Mouse (Mus musculus): ENCODE results near the gene Wnt11. TPM values are rescaled to one million over a fixed set of nuclear protein-coding genes. Genes with fewer than 3 reads are reported as not detected.
A peak's percentile ranks its signal among the peaks of the same experiment; 100 is the strongest.

The Wnt11 gene
- polyA plus RNA-seq (2015; fragmentation: Nextera tagmentation; extraction: Ambion mirVana), result 0.12 and 0.40 TPM in 2 replicates

DNA sequence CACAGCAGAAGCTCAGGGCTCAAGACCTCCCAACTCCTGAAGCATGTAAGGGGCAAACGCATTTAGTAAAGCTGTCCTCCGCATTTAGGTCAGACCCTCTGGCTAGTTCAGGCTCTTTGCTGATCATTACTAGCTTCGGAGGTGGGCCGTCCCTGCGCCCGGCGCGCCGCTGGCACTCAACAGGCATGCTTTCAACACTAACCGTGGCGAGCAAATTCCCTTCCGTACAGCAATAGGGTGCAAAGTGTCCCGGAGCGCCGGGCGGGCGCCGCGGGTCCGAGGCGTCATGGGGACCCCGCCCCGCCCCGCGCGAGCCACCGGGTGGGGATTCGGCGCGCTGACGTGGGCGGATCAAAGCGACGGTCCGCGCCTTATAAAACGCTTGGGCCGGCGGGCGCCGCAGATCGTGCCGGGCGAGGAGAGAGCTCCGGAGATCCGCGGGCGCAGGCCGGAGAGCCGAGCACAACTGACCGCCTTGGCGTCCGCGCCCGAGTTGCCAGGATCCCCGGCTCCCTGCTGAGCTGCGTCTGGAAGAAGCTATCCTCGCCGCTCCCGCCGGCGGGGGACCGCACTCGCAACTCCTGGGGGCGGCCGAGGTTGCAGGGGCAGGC lies at the start of gene Wnt11:
Wnt11 (plus strand) TSS at position 402 of the 611 bp plus-strand sequence.
- no peaks in the 10 kb centered on the region for H3K9me3 ChIP-seq (ENCODE audit: low read length)
- no peak for TF ChIP-seq CTCF (IDR thresholded peaks at IDR 0.05; ENCODE audit: low read depth)
- no peak for TF ChIP-seq EP300 (IDR thresholded peaks at IDR 0.05; ENCODE audit: low read depth)
- peaks cover 79% of the 10 kb centered on the region for H3K27me3 ChIP-seq (ENCODE audit: insufficient read depth, low read length)
- ATAC-seq, result no peak
- H3K4me1 ChIP-seq (ENCODE audit: insufficient read depth), result peaks cover 32% of the 10 kb centered on the region
- H3K9ac ChIP-seq (replicated peaks), result no peak within 1 kb of the TSS
- DNase-seq, result peak; percentile 26
- no peak within 1 kb of the TSS for H3K27ac ChIP-seq (ENCODE audit: low read depth)
- H3K36me3 ChIP-seq (replicated peaks; ENCODE audit: insufficient read depth, low read length), result no peaks in the 10 kb centered on the region
- peak within 1 kb of the TSS; percentile 71 for H3K4me2 ChIP-seq (ENCODE audit: low read depth, low read length)
- H3K4me3 ChIP-seq (ENCODE audit: low read depth, low read length), result peak within 1 kb of the TSS; percentile 44
- WGBS (ENCODE audit: insufficient replicate concordance), result under 1% methylated on average over 64 of the region's 66 CpGs

DNA sequence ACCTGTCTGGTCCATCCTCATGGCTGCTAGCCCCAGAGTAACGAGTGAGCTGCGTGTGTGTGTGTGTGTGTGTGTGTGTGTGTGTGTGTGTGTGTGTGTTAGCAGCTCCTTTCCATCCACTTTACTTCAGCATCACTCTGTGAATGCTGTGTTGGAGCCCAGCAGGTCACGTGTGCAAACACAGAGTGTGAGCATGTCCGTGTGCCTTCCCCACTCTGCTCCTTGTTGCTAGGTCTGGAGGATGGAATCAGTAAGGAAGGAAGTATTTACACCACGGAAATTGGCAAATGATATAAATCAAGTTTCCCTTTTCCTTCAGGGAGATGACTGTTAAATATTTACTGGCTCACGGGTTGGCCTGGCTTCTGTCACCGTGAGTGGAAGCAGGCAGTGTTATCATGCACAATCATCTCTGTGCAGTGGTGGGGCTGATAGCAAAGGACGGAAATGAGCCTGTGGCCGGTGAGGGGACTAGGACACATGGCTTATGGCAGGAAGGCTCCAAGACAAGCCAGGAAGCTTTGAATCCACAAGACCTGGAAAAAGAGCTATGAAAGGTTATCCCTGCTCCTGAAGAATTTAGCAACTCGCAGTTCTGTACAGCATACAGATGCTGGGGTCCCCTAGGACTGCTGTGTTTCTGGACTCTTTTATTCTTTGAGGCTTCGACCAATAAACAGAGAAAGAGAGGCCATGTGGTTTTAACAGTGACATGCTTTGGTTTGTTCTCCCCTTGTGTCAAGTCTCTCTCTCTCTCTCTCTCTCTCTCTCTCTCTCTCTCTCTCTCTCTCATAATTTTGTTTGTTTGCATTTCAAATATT lies 47.9 kb upstream of the Wnt11 start:
- TF ChIP-seq CTCF (IDR thresholded peaks at IDR 0.05; ENCODE audit: low read depth) (no peak), EP300 (IDR thresholded peaks at IDR 0.05; ENCODE audit: low read depth) (no peak)
- peaks cover 11% of the 10 kb centered on the region; the same call in 1 of the 2 replicates for H3K27me3 ChIP-seq (ENCODE audit: insufficient read depth, low read length)
- WGBS (ENCODE audit: insufficient replicate concordance), result 16% methylated on average over 11 of the region's 11 CpGs
- no peak overlapping the region for H3K9ac ChIP-seq (replicated peaks)
- no peak overlapping the region for H3K4me2 ChIP-seq (ENCODE audit: low read depth, low read length)
- no peaks in the 10 kb centered on the region for H3K36me3 ChIP-seq (replicated peaks; ENCODE audit: insufficient read depth, low read length)
- no peak overlapping the region for H3K27ac ChIP-seq (ENCODE audit: low read depth)
- no peaks in the 10 kb centered on the region for H3K9me3 ChIP-seq (ENCODE audit: low read length)
- peaks cover 4% of the 10 kb centered on the region; the same call in 1 of the 2 replicates for H3K4me1 ChIP-seq (ENCODE audit: insufficient read depth)
- H3K4me3 ChIP-seq (ENCODE audit: low read depth, low read length), result no peak overlapping the region
- DNase-seq (no peak), ATAC-seq (no peak)

DNA sequence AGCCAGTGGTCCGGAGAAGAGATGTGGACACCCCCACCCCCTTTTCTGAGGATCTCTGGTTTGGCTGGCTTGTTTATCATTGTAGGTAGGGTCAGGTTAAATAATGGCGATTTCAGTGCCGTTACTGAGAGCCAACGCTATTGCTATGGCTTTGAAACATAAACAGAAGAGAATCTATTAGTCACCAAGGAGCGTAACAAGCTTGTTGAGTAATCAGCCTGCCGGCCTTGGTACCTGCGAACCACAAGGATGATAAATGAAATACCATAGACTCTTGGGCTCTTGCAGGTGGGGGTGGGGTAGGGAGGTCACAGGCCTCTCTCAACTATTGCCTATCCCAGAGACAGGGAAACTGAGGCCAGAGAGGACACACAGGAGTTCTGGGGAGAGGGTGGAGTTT lies 46.2 kb upstream of the Wnt11 start:
- 57% methylated on average over 7 of the region's 7 CpGs for WGBS (ENCODE audit: insufficient replicate concordance)
- no peak for TF ChIP-seq EP300 (IDR thresholded peaks at IDR 0.05; ENCODE audit: low read depth)
- no peak for TF ChIP-seq CTCF (IDR thresholded peaks at IDR 0.05; ENCODE audit: low read depth)
- ATAC-seq, result no peak

DNA sequence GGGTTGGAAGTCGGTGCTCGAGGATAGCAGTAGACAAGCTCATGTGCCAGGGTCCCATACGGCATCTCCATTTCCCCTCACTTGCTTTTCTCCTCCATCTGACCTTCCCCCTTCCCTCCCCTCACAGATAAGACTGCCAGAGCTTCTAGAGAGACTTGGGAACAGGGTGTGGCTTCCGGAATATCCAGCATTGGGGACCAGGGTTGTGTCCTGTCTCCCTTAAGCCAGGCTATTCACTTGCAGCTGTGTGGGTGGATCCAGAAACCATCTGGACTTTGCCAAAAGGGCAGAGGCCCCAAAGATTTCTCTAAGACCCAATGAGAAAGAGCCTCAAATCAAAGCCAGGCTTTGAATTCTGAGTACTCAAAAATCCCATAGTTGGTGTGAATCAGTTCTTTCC lies 45.8 kb upstream of the Wnt11 start:
- no peak overlapping the region for H3K27ac ChIP-seq (ENCODE audit: low read depth)
- H3K4me1 ChIP-seq (ENCODE audit: insufficient read depth), result no peaks in the 10 kb centered on the region
- ATAC-seq (no peak), DNase-seq (no peak)
- no peaks in the 10 kb centered on the region for H3K9me3 ChIP-seq (ENCODE audit: low read length)
- peaks cover 8% of the 10 kb centered on the region; the same call in 1 of the 2 replicates for H3K27me3 ChIP-seq (ENCODE audit: insufficient read depth, low read length)
- H3K36me3 ChIP-seq (replicated peaks; ENCODE audit: insufficient read depth, low read length), result no peaks in the 10 kb centered on the region
- H3K4me3 ChIP-seq (ENCODE audit: low read depth, low read length), result no peak overlapping the region
- H3K9ac ChIP-seq (replicated peaks), result no peak overlapping the region
- 70% methylated on average over 4 of the region's 4 CpGs for WGBS (ENCODE audit: insufficient replicate concordance)
- H3K4me2 ChIP-seq (ENCODE audit: low read depth, low read length), result no peak overlapping the region
- no peak for TF ChIP-seq EP300 (IDR thresholded peaks at IDR 0.05; ENCODE audit: low read depth)
- TF ChIP-seq CTCF (IDR thresholded peaks at IDR 0.05; ENCODE audit: low read depth), result no peak

More for the DNA sequence above, 46.2 kb upstream of the Wnt11 start:
- DNase-seq, result no peak
- Histone ChIP-seq H3K9ac (replicated peaks) (no peak overlapping the region), H3K4me1 (ENCODE audit: insufficient read depth) (peaks cover under 1% of the 10 kb centered on the region; the same call in 1 of the 2 replicates), H3K4me3 (ENCODE audit: low read depth, low read length) (no peak overlapping the region), H3K27me3 (ENCODE audit: insufficient read depth, low read length) (peaks cover 8% of the 10 kb centered on the region; the same call in 1 of the 2 replicates), H3K27ac (ENCODE audit: low read depth) (no peak overlapping the region), H3K9me3 (ENCODE audit: low read length) (no peaks in the 10 kb centered on the region), H3K36me3 (replicated peaks; ENCODE audit: insufficient read depth, low read length) (no peaks in the 10 kb centered on the region), H3K4me2 (ENCODE audit: low read depth, low read length) (no peak overlapping the region)

DNA sequence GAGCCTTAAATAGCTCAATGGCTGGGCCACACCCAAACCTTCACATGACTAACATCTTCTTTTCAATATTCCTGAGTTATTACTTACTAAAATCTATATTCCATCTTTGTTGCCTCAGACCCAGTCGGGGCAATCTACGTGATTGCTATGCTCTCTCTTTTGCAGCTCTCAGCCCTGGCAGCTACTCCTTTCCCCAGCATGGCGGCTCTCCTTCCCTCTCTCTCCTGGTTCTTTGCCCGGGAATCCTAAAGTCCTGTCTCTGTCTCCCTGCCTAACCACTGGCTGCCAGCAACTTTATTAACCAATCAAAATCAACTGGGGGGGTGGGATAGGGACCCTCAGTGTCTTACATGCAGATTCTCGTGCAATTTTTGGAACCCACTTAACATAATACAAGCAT lies 43.0 kb upstream of the Wnt11 start:
- Histone ChIP-seq H3K4me2 (ENCODE audit: low read depth, low read length) (no peak overlapping the region), H3K36me3 (replicated peaks; ENCODE audit: insufficient read depth, low read length) (no peaks in the 10 kb centered on the region), H3K27me3 (ENCODE audit: insufficient read depth, low read length) (peaks cover 8% of the 10 kb centered on the region; the same call in 1 of the 2 replicates), H3K27ac (ENCODE audit: low read depth) (no peak overlapping the region), H3K4me1 (ENCODE audit: insufficient read depth) (no peaks in the 10 kb centered on the region), H3K9me3 (ENCODE audit: low read length) (no peaks in the 10 kb centered on the region), H3K9ac (replicated peaks) (no peak overlapping the region), H3K4me3 (ENCODE audit: low read depth, low read length) (no peak overlapping the region)
- TF ChIP-seq CTCF (IDR thresholded peaks at IDR 0.05; ENCODE audit: low read depth) (no peak), EP300 (IDR thresholded peaks at IDR 0.05; ENCODE audit: low read depth) (no peak)
- WGBS (ENCODE audit: insufficient replicate concordance), result 74% methylated on average over 5 of the region's 5 CpGs
- ATAC-seq (no peak), DNase-seq (no peak)

DNA sequence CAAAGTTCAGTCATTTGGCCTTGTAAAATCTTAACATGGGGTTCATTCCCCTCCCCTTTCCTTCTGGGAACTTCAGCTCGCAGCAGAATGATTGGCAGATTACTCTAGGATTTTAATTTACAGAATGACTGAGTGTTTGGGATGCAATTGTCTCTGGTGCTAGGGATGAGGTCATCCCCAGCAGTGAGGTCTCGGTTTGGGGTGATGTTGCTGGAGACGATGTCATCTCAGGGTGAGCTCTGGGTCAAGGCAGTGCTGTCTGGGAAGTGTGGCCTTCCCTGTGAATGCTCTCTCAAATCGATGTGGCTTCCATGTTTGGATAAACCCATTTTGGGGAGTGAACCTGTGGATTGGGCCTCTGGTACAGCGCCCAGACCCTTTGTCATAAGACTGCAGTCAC lies 41.1 kb upstream of the Wnt11 start:
- no peaks in the 10 kb centered on the region for H3K9me3 ChIP-seq (ENCODE audit: low read length)
- ATAC-seq, result no peak

More for the DNA sequence above, 41.1 kb upstream of the Wnt11 start:
- H3K4me1 ChIP-seq (ENCODE audit: insufficient read depth), result no peaks in the 10 kb centered on the region
- TF ChIP-seq EP300 (IDR thresholded peaks at IDR 0.05; ENCODE audit: low read depth), result no peak
- H3K4me3 ChIP-seq (ENCODE audit: low read depth, low read length), result no peak overlapping the region
- H3K27me3 ChIP-seq (ENCODE audit: insufficient read depth, low read length), result peaks cover 6% of the 10 kb centered on the region; the same call in 1 of the 2 replicates
- no peak overlapping the region for H3K9ac ChIP-seq (replicated peaks)
- 66% methylated on average over 5 of the region's 5 CpGs for WGBS (ENCODE audit: insufficient replicate concordance)
- no peak overlapping the region for H3K27ac ChIP-seq (ENCODE audit: low read depth)
- DNase-seq, result no peak
- no peak overlapping the region for H3K4me2 ChIP-seq (ENCODE audit: low read depth, low read length)
- H3K36me3 ChIP-seq (replicated peaks; ENCODE audit: insufficient read depth, low read length), result no peaks in the 10 kb centered on the region

All from liver, postnatal 0 days (tissue).